Mouse (Mus musculus): ENCODE measurements around the gene Nrip1. TPM values are rescaled to one million over a fixed set of nuclear protein-coding genes. Genes with fewer than 3 reads are reported as not detected.
A peak's percentile ranks its signal among the peaks of the same experiment; 100 is the strongest.

Nrip1 gene
- total RNA-seq, 1 experiment, result 11.8 TPM

DNA sequence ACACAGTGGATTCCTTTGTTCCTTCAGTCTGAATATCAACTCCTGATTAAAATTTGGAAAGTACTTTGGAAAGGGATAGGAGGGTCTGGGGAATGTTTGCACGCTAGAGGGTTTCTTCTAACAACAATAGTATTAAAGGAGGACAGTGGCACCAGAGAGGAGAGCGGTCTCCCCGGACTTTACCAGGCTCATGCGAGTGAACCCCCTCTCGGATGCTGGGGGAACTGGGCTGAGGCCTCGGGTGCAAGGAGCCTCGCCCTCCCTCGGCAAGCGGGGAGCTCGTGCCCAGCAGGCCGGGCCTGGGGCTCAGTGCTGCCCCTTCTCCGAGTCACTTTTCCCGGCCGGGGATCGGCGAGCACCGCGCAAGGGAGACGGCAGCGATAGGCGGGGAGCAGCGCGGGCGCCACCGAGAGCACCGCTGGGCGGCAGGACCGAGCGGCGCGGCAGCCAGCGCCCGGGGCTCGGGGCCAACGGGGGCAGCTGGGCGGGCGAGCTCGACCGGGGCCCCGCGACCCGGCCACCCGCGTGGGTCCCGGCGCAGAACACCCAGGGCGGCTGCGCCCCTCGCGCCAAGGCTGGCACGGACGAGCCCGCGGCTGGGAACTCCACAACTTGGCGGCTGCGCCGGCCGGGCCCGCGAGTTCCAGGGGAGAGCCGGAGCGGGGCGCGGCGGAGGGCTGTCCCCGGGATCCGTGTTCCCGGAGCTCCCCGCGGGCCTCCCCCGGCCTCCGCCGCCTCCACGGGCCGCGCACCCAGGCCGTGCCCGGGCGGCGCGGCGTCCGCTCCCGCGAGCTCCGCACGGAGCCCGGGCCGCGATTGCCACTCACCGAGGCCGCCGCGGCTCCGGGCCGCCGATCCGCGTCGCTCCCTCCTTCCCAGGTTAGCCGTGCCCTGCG is 1.3 kb downstream of the Nrip1 start:
- no peak for TF ChIP-seq ZNF384 (IDR thresholded peaks at IDR 0.05; ENCODE audit: low read depth, low read length)
- TF ChIP-seq MAFK (IDR thresholded peaks at IDR 0.05; ENCODE audit: insufficient read depth, low read depth, low read length), result no peak
- no peak for TF ChIP-seq ZC3H11A (IDR thresholded peaks at IDR 0.05; ENCODE audit: borderline replicate concordance, low read depth, low read length)
- no peak for TF ChIP-seq HCFC1 (IDR thresholded peaks at IDR 0.05; ENCODE audit: borderline replicate concordance, insufficient read depth, low read length)
- no peak for TF ChIP-seq CHD2 (IDR thresholded peaks at IDR 0.05; ENCODE audit: low read depth, low read length)
- peak overlapping the region; percentile 83 to 87 for H3K4me3 ChIP-seq (ENCODE audit: insufficient read depth in 1 of 2, low read depth in 1 of 2, low read length in 2 of 2, poor library complexity in 1 of 2, severe bottlenecking in 1 of 2)
- H3K27ac ChIP-seq (ENCODE audit: insufficient read depth, low read depth, low read length, poor library complexity, severe bottlenecking), result no peak overlapping the region
- H3K9me3 ChIP-seq (ENCODE audit: control insufficient read depth, insufficient read depth, low read depth, low read length), result no peaks in the 10 kb centered on the region
- peak overlapping the region; percentile 88 for H3K9ac ChIP-seq (ENCODE audit: insufficient read depth, low read depth, low read length, poor library complexity, severe bottlenecking)
- DNase-seq (ENCODE audit: low read depth, low spot score), result no peak
- H3K36me3 ChIP-seq (ENCODE audit: control insufficient read depth, insufficient read depth, low read length, poor library complexity, severe bottlenecking), result no peaks in the 10 kb centered on the region
- H3K4me1 ChIP-seq (ENCODE audit: control insufficient read depth in 2 of 2, insufficient read depth in 2 of 2, low read length in 2 of 2, poor library complexity in 1 of 2), result no peaks in the 10 kb centered on the region; a peak in 3 of 4 replicates
- in situ Hi-C loops (cut with MboI; ENCODE audit: low sequenced_read_pairs in 2 of 2, unreplicated experiment in 2 of 2), result no loop called here

DNA sequence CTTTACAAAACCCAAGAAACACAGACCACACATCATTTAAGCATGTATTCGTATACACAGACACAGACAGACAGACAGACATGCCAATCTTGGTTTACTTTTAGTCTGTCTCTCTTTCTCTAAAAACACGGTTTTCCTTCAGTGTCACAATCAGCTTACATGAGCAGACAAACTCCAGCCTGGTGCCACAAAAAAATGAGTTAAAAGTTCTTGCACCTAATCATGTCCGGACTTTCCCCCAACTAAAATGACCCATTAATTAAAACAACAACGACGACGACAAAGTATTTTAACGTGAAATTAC is 2.1 kb downstream of the Nrip1 start:
- Histone ChIP-seq H3K9ac (ENCODE audit: insufficient read depth, low read depth, low read length, poor library complexity, severe bottlenecking) (no peak overlapping the region; the same call in 1 of the 2 replicates), H3K27ac (ENCODE audit: insufficient read depth, low read depth, low read length, poor library complexity, severe bottlenecking) (no peak overlapping the region), H3K4me3 (ENCODE audit: insufficient read depth in 1 of 2, low read depth in 1 of 2, low read length in 2 of 2, poor library complexity in 1 of 2, severe bottlenecking in 1 of 2) (peak overlapping the region; percentile 83 to 87), H3K9me3 (ENCODE audit: control insufficient read depth, insufficient read depth, low read depth, low read length) (no peaks in the 10 kb centered on the region), H3K36me3 (ENCODE audit: control insufficient read depth, insufficient read depth, low read length, poor library complexity, severe bottlenecking) (no peaks in the 10 kb centered on the region), H3K4me1 (ENCODE audit: control insufficient read depth in 2 of 2, insufficient read depth in 2 of 2, low read length in 2 of 2, poor library complexity in 1 of 2) (no peaks in the 10 kb centered on the region; a peak in 3 of 4 replicates)
- in situ Hi-C loops (cut with MboI; ENCODE audit: low sequenced_read_pairs in 2 of 2, unreplicated experiment in 2 of 2), result no loop called here
- TF ChIP-seq ZC3H11A (IDR thresholded peaks at IDR 0.05; ENCODE audit: borderline replicate concordance, low read depth, low read length), result no peak
- no peak for TF ChIP-seq CHD2 (IDR thresholded peaks at IDR 0.05; ENCODE audit: low read depth, low read length)
- no peak for TF ChIP-seq HCFC1 (IDR thresholded peaks at IDR 0.05; ENCODE audit: borderline replicate concordance, insufficient read depth, low read length)
- no peak for TF ChIP-seq MAFK (IDR thresholded peaks at IDR 0.05; ENCODE audit: insufficient read depth, low read depth, low read length)
- TF ChIP-seq ZNF384 (IDR thresholded peaks at IDR 0.05; ENCODE audit: low read depth, low read length), result no peak
- DNase-seq (ENCODE audit: low read depth, low spot score), result no peak

DNA sequence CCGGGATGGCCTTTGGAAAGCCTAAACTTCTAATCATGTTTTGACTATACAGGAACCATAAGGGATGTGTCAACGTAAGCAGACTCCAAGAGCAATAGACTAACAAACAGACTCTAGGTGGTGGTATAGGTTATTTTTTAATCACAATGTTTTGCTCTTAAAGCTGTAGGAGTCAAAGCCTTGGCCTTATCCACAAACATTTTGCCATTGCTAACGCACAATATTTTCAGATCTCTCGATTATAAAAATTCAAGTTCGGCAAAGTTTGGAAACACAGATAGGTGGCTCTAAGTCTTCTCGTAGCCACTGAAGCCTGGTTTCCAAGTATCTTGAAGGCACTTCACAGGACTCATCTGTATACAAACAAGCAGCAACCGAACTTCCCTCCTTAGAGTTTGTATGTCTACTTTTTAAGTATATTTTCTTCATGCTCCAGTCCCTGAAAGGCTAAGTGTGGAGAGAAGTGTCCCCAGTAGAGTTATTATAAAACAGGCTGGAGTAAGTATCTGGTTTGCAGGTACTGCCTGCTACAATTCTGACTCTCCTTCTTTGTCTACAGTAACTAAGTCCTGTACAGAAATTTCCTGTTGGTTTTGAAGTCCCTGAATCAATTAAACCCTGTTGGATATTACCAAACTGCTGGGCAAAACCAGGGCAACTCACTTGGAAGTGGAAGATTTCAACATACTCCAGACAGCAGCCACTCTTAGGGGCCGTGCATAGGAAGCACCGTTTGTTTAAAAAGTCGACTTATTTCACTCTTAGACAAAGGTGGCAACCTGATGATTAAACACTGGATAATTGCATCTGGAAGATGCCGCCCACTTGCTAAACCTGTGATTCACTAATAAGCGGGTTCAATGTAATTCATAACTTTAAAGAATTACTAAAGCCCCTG is 2.7 kb downstream of the Nrip1 start:
- no peaks in the 10 kb centered on the region for H3K36me3 ChIP-seq (ENCODE audit: control insufficient read depth, insufficient read depth, low read length, poor library complexity, severe bottlenecking)
- TF ChIP-seq ZC3H11A (IDR thresholded peaks at IDR 0.05; ENCODE audit: borderline replicate concordance, low read depth, low read length) (no peak), MAFK (IDR thresholded peaks at IDR 0.05; ENCODE audit: insufficient read depth, low read depth, low read length) (no peak), HCFC1 (IDR thresholded peaks at IDR 0.05; ENCODE audit: borderline replicate concordance, insufficient read depth, low read length) (no peak), ZNF384 (IDR thresholded peaks at IDR 0.05; ENCODE audit: low read depth, low read length) (no peak), CHD2 (IDR thresholded peaks at IDR 0.05; ENCODE audit: low read depth, low read length) (no peak)
- H3K4me3 ChIP-seq (ENCODE audit: insufficient read depth in 1 of 2, low read depth in 1 of 2, low read length in 2 of 2, poor library complexity in 1 of 2, severe bottlenecking in 1 of 2), result no peak overlapping the region
- in situ Hi-C loops (cut with MboI; ENCODE audit: low sequenced_read_pairs in 2 of 2, unreplicated experiment in 2 of 2), result no loop called here
- no peak for DNase-seq (ENCODE audit: low read depth, low spot score)
- no peak overlapping the region for H3K27ac ChIP-seq (ENCODE audit: insufficient read depth, low read depth, low read length, poor library complexity, severe bottlenecking)
- H3K9ac ChIP-seq (ENCODE audit: insufficient read depth, low read depth, low read length, poor library complexity, severe bottlenecking), result no peak overlapping the region; the same call in 1 of the 2 replicates
- no peaks in the 10 kb centered on the region; a peak in 3 of 4 replicates for H3K4me1 ChIP-seq (ENCODE audit: control insufficient read depth in 2 of 2, insufficient read depth in 2 of 2, low read length in 2 of 2, poor library complexity in 1 of 2)
- H3K9me3 ChIP-seq (ENCODE audit: control insufficient read depth, insufficient read depth, low read depth, low read length), result no peaks in the 10 kb centered on the region

DNA sequence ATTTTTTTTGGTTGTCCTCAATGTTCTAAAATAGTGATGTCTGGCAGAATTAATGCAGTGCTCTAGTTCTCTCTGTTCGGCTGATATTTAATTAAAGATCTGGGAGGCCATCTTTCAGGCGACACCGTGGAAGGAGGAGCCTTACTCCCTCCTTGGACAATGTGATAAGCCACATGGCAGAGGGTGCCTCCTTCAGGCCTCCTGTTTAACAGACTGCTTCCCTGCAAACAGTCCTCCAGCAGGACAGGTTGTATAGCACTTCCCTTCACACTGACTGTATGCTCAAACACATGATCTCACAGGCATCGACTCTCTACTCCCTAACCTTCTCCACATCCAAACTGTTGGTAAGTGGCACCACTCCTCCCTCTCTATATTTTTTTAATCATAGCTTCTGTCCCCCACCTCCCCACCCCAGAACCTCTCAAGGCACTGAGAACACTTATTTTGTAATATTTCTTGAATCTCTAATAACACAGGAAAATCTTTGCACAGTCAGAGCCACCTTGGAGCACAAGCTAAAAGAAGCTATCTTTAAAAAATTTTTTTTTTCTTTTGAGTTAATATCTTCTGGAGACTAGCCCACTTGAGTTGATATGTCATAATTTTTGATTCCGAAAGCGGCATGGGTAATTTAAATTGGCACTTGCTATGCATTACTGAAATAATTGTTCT is 3.4 kb downstream of the Nrip1 start:
- Histone ChIP-seq H3K4me3 (ENCODE audit: insufficient read depth in 1 of 2, low read depth in 1 of 2, low read length in 2 of 2, poor library complexity in 1 of 2, severe bottlenecking in 1 of 2) (no peak overlapping the region), H3K36me3 (ENCODE audit: control insufficient read depth, insufficient read depth, low read length, poor library complexity, severe bottlenecking) (no peaks in the 10 kb centered on the region), H3K4me1 (ENCODE audit: control insufficient read depth in 2 of 2, insufficient read depth in 2 of 2, low read length in 2 of 2, poor library complexity in 1 of 2) (peaks cover 0 to 2% of the 10 kb centered on the region in 2 experiments; a peak in 3 of 4 replicates), H3K9me3 (ENCODE audit: control insufficient read depth, insufficient read depth, low read depth, low read length) (no peaks in the 10 kb centered on the region), H3K9ac (ENCODE audit: insufficient read depth, low read depth, low read length, poor library complexity, severe bottlenecking) (no peak overlapping the region), H3K27ac (ENCODE audit: insufficient read depth, low read depth, low read length, poor library complexity, severe bottlenecking) (no peak overlapping the region)
- DNase-seq (ENCODE audit: low read depth, low spot score), result no peak
- in situ Hi-C loops (cut with MboI; ENCODE audit: low sequenced_read_pairs in 2 of 2, unreplicated experiment in 2 of 2), result no loop called here
- TF ChIP-seq MAFK (IDR thresholded peaks at IDR 0.05; ENCODE audit: insufficient read depth, low read depth, low read length) (no peak), CHD2 (IDR thresholded peaks at IDR 0.05; ENCODE audit: low read depth, low read length) (no peak), ZC3H11A (IDR thresholded peaks at IDR 0.05; ENCODE audit: borderline replicate concordance, low read depth, low read length) (no peak), HCFC1 (IDR thresholded peaks at IDR 0.05; ENCODE audit: borderline replicate concordance, insufficient read depth, low read length) (no peak), ZNF384 (IDR thresholded peaks at IDR 0.05; ENCODE audit: low read depth, low read length) (no peak)
